Mouse (Mus musculus) hindbrain, embryonic 14.5 days (tissue): Measurements from ENCODE around the gene Grm3. TPM values are rescaled to one million over a fixed set of nuclear protein-coding genes. Genes with fewer than 3 reads are reported as not detected.

Source experiments
- ATAC-seq: fragments of 200-750 bp; cut with Nextera tagmentation; 2 replicates; pipeline ENCODE4 v1.8.0; 2017; ENCODE audit warnings: moderate number of reproducible peaks, mild to moderate bottlenecking, moderate TSS enrichment, moderate library complexity; ENCODE audit not compliant: low FRiP score
- DNase-seq: peaks from one replicate; pipeline ENCODE4 v3.0.0-alpha.2; 2015; ENCODE audit warnings: low spot score
- H3K27ac ChIP-seq: fragments of 300-500 bp; sonication (generic); 2 replicates; pipeline ENCODE4 v1.5.1; 2014; ENCODE audit warnings: mild to moderate bottlenecking, moderate library complexity
- H3K27me3 ChIP-seq: fragments of 300-500 bp; sonication (generic); 2 replicates; pipeline ENCODE4 v1.6.1; 2014; ENCODE audit warnings: mild to moderate bottlenecking, low read length, mixed read lengths; ENCODE audit not compliant: control insufficient read depth, insufficient read depth
- H3K36me3 ChIP-seq: fragments of 300-500 bp; sonication (generic); replicated peaks from 2 replicates; pipeline ENCODE4 v1.6.1; 2014; ENCODE audit not compliant: control insufficient read depth, insufficient read depth
- H3K4me1 ChIP-seq: fragments of 300-500 bp; sonication (generic); replicated peaks from 2 replicates; pipeline ENCODE4 v1.6.1; 2014; ENCODE audit warnings: antibody characterized with exemption, low read length, mixed read lengths; ENCODE audit not compliant: control insufficient read depth, insufficient read depth
- H3K4me2 ChIP-seq: fragments of 300-500 bp; sonication (generic); replicated peaks from 2 replicates; pipeline ENCODE4 v1.6.1; 2014; ENCODE audit warnings: mild to moderate bottlenecking, moderate library complexity
- H3K4me3 ChIP-seq: fragments of 300-500 bp; sonication (generic); replicated peaks from 2 replicates; pipeline ENCODE4 v1.5.1; 2014; ENCODE audit warnings: mild to moderate bottlenecking, low read length
- H3K9ac ChIP-seq: fragments of 300-500 bp; sonication (generic); 2 replicates; pipeline ENCODE4 v1.6.1; 2014
- H3K9me3 ChIP-seq: fragments of 300-500 bp; sonication (generic); 2 replicates; pipeline ENCODE4 v1.6.1; 2016; ENCODE audit warnings: low read length; ENCODE audit not compliant: control insufficient read depth
- WGBS: fragments of 180-500 bp; shearing (Covaris S2); extraction: QIAGEN DNeasy Blood & Tissue Kit; methylation state at CpG from one replicate; pipeline ENCODE4 v1.1.7; 2014; 5-methylcytosine and 5-hydroxymethylcytosine counted together
- polyA plus RNA-seq: library from polyadenylated mRNA; unstranded; fragments of >200 nt; fragmentation: Nextera tagmentation; extraction: Ambion mirVana; gene quantifications from 2 replicates; pipeline ENCODE4 v1.2.1, GENCODE M21; 2014

The Grm3 gene
- polyA plus RNA-seq, 1 experiment from 2014 or later = 46.2 TPM

GRCm38 (mm10) chr5:9557706-9558105, 167.3 kb downstream of the Grm3 start:
- H3K4me1 ChIP-seq = no peaks in the 10 kb centered on the region
- H3K4me2 ChIP-seq = no peak overlapping the region
- no peaks in the 10 kb centered on the region for H3K36me3 ChIP-seq
- no peak overlapping the region for H3K4me3 ChIP-seq
- 0 out of 2 replicates have a peak overlapping the region, but pooled peaks have one; percentile 17 for H3K27ac ChIP-seq
- H3K27me3 ChIP-seq = no peaks in the 10 kb centered on the region
- no peaks in the 10 kb centered on the region for H3K9me3 ChIP-seq
- no peak overlapping the region for H3K9ac ChIP-seq
- DNase-seq (no peak), ATAC-seq (peak; percentile 64; the same call in 1 of the 2 replicates)
- 43% methylated on average over 3 of the region's 3 CpGs for WGBS

- Histone ChIP-seq H3K9ac (no peak overlapping the region), H3K4me2 (no peak overlapping the region), H3K4me3 (no peak overlapping the region), H3K27ac (no peak overlapping the region; the same call in 1 of the 2 replicates), H3K27me3 (no peaks in the 10 kb centered on the region), H3K36me3 (no peaks in the 10 kb centered on the region), H3K9me3 (no peaks in the 10 kb centered on the region), H3K4me1 (no peaks in the 10 kb centered on the region)
- peak; percentile 51; the same call in 1 of the 2 replicates for ATAC-seq
- DNase-seq = peak; percentile 47
- 20% methylated on average over 8 of the region's 8 CpGs for WGBS
Observed at GRCm38 (mm10) chr5:9540822-9541557, 184.0 kb downstream of the Grm3 start.

GRCm38 (mm10) chr5:9525507-9525906, 199.5 kb downstream of the Grm3 start:
- DNase-seq (no peak), ATAC-seq (no peak)
- Histone ChIP-seq H3K27me3 (no peaks in the 10 kb centered on the region), H3K9me3 (no peaks in the 10 kb centered on the region), H3K4me3 (no peak overlapping the region), H3K4me1 (no peaks in the 10 kb centered on the region), H3K9ac (no peak overlapping the region), H3K27ac (no peak overlapping the region), H3K4me2 (no peak overlapping the region), H3K36me3 (no peaks in the 10 kb centered on the region)
- 90% methylated on average over 4 of the region's 4 CpGs for WGBS

GRCm38 (mm10) chr5:9511027-9511426, 213.9 kb downstream of the Grm3 start:
- Histone ChIP-seq H3K27ac (no peak overlapping the region), H3K9me3 (0 out of 2 replicates have a peak, but pooled peaks cover 10% of the 10 kb centered on the region), H3K9ac (no peak overlapping the region), H3K4me2 (no peak overlapping the region), H3K4me1 (no peaks in the 10 kb centered on the region), H3K27me3 (no peaks in the 10 kb centered on the region), H3K36me3 (no peaks in the 10 kb centered on the region), H3K4me3 (no peak overlapping the region)
- WGBS = 78% methylated on average over 1 of the region's 1 CpGs
- DNase-seq (no peak), ATAC-seq (no peak)

- DNase-seq (no peak), ATAC-seq (peak; percentile 35; the same call in 1 of the 2 replicates)
- Histone ChIP-seq H3K9me3 (no peaks in the 10 kb centered on the region), H3K9ac (no peak overlapping the region), H3K4me3 (no peak overlapping the region), H3K27me3 (no peaks in the 10 kb centered on the region), H3K27ac (no peak overlapping the region), H3K4me1 (no peaks in the 10 kb centered on the region), H3K36me3 (no peaks in the 10 kb centered on the region), H3K4me2 (no peak overlapping the region)
- 72% methylated on average over 4 of the region's 4 CpGs for WGBS
Observed at GRCm38 (mm10) chr5:9497235-9497634, 227.7 kb downstream of the Grm3 start.

- no peak overlapping the region for H3K4me2 ChIP-seq
- H3K36me3 ChIP-seq = no peaks in the 10 kb centered on the region
- no peak for ATAC-seq
- H3K9ac ChIP-seq = no peak overlapping the region
- H3K27me3 ChIP-seq = no peaks in the 10 kb centered on the region
- DNase-seq = no peak
- H3K9me3 ChIP-seq = no peaks in the 10 kb centered on the region
- H3K4me3 ChIP-seq = no peak overlapping the region
- WGBS = 23% methylated on average over 5 of the region's 5 CpGs
- H3K4me1 ChIP-seq = no peaks in the 10 kb centered on the region
- no peak overlapping the region for H3K27ac ChIP-seq
Observed at GRCm38 (mm10) chr5:9495456-9495855, 229.5 kb downstream of the Grm3 start.

GRCm38 (mm10) chr5:9477587-9477986, 247.4 kb downstream of the Grm3 start:
- H3K4me1 ChIP-seq = no peaks in the 10 kb centered on the region
- H3K9me3 ChIP-seq = no peaks in the 10 kb centered on the region
- ATAC-seq (no peak), DNase-seq (no peak)
- no peak overlapping the region for H3K4me2 ChIP-seq
- no peaks in the 10 kb centered on the region for H3K27me3 ChIP-seq
- WGBS = 92% methylated on average over 3 of the region's 3 CpGs
- no peak overlapping the region for H3K4me3 ChIP-seq
- H3K27ac ChIP-seq = no peak overlapping the region
- H3K9ac ChIP-seq = no peak overlapping the region
- H3K36me3 ChIP-seq = no peaks in the 10 kb centered on the region

- no peak for DNase-seq
Observed at GRCm38 (mm10) chr5:9453298-9453697, 271.7 kb downstream of the Grm3 start.

GRCm38 (mm10) chr5:9449570-9449969, 275.4 kb downstream of the Grm3 start:
- ATAC-seq (no peak), DNase-seq (peak; percentile 60)
- Histone ChIP-seq H3K9ac (no peak overlapping the region), H3K27me3 (no peaks in the 10 kb centered on the region), H3K36me3 (no peaks in the 10 kb centered on the region), H3K27ac (no peak overlapping the region), H3K4me3 (no peak overlapping the region), H3K9me3 (no peaks in the 10 kb centered on the region), H3K4me1 (no peaks in the 10 kb centered on the region), H3K4me2 (no peak overlapping the region)
- WGBS = 66% methylated on average over 5 of the region's 5 CpGs

More at GRCm38 (mm10) chr5:9453298-9453697, 271.7 kb downstream of the Grm3 start:
- Histone ChIP-seq H3K4me1 (no peaks in the 10 kb centered on the region), H3K4me3 (no peak overlapping the region), H3K9me3 (no peaks in the 10 kb centered on the region), H3K27me3 (no peaks in the 10 kb centered on the region), H3K4me2 (no peak overlapping the region), H3K27ac (no peak overlapping the region), H3K36me3 (no peaks in the 10 kb centered on the region), H3K9ac (no peak overlapping the region)
- 93% methylated on average over 2 of the region's 2 CpGs for WGBS
- no peak for ATAC-seq
